Comparison of ENCODE assay signal across 8 mouse cellular contexts in genomic region chr19:53390495-53391007, GRCm38 (mm10). TPM values are rescaled to one million over a fixed set of nuclear protein-coding genes. Genes with fewer than 3 reads are reported as not detected.
A peak's percentile ranks its signal among the peaks of the same experiment; 100 is the strongest.
DNase-seq lines count a peak whose midpoint lies in the region; ATAC-seq lines count a peak whose summit lies in the region.

Gene Smndc1 (minus strand): TSS chr19:53390578.

- intact Hi-C loops in left cerebral cortex, postnatal 14 days (cut with DNase I): no loop called here

- no peaks in the 10 kb centered on the region for H3K9me3 ChIP-seq in intestine, embryonic 14.5 days (ENCODE audit: control insufficient read depth, low read length)

- peak; percentile 97 for ATAC-seq in intestine, embryonic 14.5 days (replicated peaks; ENCODE audit: low FRiP score, low TSS enrichment, low read depth)

- H3K4me3 ChIP-seq in intestine, embryonic 14.5 days (ENCODE audit: low read depth, low read length): peak within 1 kb of the TSS; percentile 98

- H3K27me3 ChIP-seq in intestine, embryonic 14.5 days (replicated peaks; ENCODE audit: control insufficient read depth, insufficient read depth, low read length): no peaks in the 10 kb centered on the region

- H3K36me3 ChIP-seq in intestine, embryonic 14.5 days (ENCODE audit: control insufficient read depth, insufficient read depth, low read length): peaks cover 34% of the 10 kb centered on the region

- under 1% methylated on average over 48 of the region's 48 CpGs for WGBS in intestine, embryonic 14.5 days

- peaks cover 9% of the 10 kb centered on the region for H3K4me1 ChIP-seq in intestine, embryonic 14.5 days (replicated peaks; ENCODE audit: control insufficient read depth, insufficient read depth, low read length)

- DNase-seq in adrenal gland, adult 18-20 months (ENCODE audit: low spot score in 2 of 2): peak; percentile 97
- DNase-seq in embryo, embryonic 11 days: peak; percentile 100
- DNase-seq in gastrocnemius, postnatal 25 days: peak; percentile 99
- DNase-seq in intestine, embryonic 14.5 days (ENCODE audit: low spot score): peak; percentile 98
- peak; percentile 100 for DNase-seq in left cerebral cortex, postnatal 14 days (ENCODE audit: low spot score in 2 of 2)
- peak; percentile 100 for DNase-seq in mesoderm, embryonic 11.5 days (ENCODE audit: low read depth, low spot score)
- peak; percentile 99 for DNase-seq in right cerebral cortex, postnatal 36 days (ENCODE audit: low spot score in 2 of 2)
- peak; percentile 100 for DNase-seq in yolk sac, embryonic 10.5 days (ENCODE audit: low spot score)

- peak within 1 kb of the TSS; percentile 99 for H3K9ac ChIP-seq in intestine, embryonic 14.5 days (ENCODE audit: low read length)

- peak within 1 kb of the TSS; percentile 99 for H3K27ac ChIP-seq in intestine, embryonic 14.5 days (ENCODE audit: low read depth)

- peak within 1 kb of the TSS; percentile 76 for H3K4me2 ChIP-seq in intestine, embryonic 14.5 days (ENCODE audit: low read length)

RNA-seq across cellular contexts. Expression of gene Smndc1, which starts in this region (rescaled TPM):
- 10 to 100 TPM; 41.5 to 44.2 TPM for total RNA-seq in adrenal gland, adult 18-20 months (2021)
- total RNA-seq in gastrocnemius, postnatal 25 days (2021): 10 to 100 TPM; 21.6 to 22.3 TPM
- 43.8 and 43.9 TPM in 2 replicates for polyA plus RNA-seq in intestine, embryonic 14.5 days (2014; fragmentation: Nextera tagmentation; extraction: Ambion mirVana)
- total RNA-seq in left cerebral cortex, postnatal 14 days (2021): 10 to 100 TPM; 35.3 to 36.2 TPM

Comparison
In these comparisons a context has a peak if more than half of its experiments do, and no peak if none do; other contexts are left out.
1. Peak in every context shown above with its lines: DNase-seq, ATAC-seq, H3K4me3 ChIP-seq and H3K27ac ChIP-seq.